Mouse (Mus musculus): ENCODE measurements around the gene Tln1. TPM values are rescaled to one million over a fixed set of nuclear protein-coding genes. Genes with fewer than 3 reads are reported as not detected.

Tln1 gene
- polyA plus RNA-seq, 1 experiment from 2014 or later: 75.5 TPM

Other genes starting within 250 kb of the Tln1 start
- gene Rusc2, start 180.7 kb downstream of the Tln1 start, polyA plus RNA-seq (2016; fragmentation: Nextera tagmentation; extraction: Ambion mirVana): 1.7 and 1.9 TPM in 2 replicates
- not detected in 2 replicates for gene Fam166b, start 133.6 kb downstream of the Tln1 start, polyA plus RNA-seq (2016; fragmentation: Nextera tagmentation; extraction: Ambion mirVana)
- gene Tesk1, start 120.8 kb downstream of the Tln1 start, polyA plus RNA-seq (2016; fragmentation: Nextera tagmentation; extraction: Ambion mirVana): 2.8 and 3.2 TPM in 2 replicates
- 1.1 TPM in 2 replicates for gene Cd72, start 108.1 kb downstream of the Tln1 start, polyA plus RNA-seq (2016; fragmentation: Nextera tagmentation; extraction: Ambion mirVana)
- gene Sit1, start 79.0 kb downstream of the Tln1 start, polyA plus RNA-seq (2016; fragmentation: Nextera tagmentation; extraction: Ambion mirVana): not detected in 2 replicates
- 38.3 and 40.0 TPM in 2 replicates for gene Ccdc107, start 69.8 kb downstream of the Tln1 start, polyA plus RNA-seq (2016; fragmentation: Nextera tagmentation; extraction: Ambion mirVana)
- 32.6 and 35.8 TPM in 2 replicates for gene Arhgef39, start 63.0 kb downstream of the Tln1 start, polyA plus RNA-seq (2016; fragmentation: Nextera tagmentation; extraction: Ambion mirVana)
- 1.2 and 1.3 TPM in 2 replicates for gene Car9, start 55.7 kb downstream of the Tln1 start, polyA plus RNA-seq (2016; fragmentation: Nextera tagmentation; extraction: Ambion mirVana)
- gene Tpm2, start 38.9 kb downstream of the Tln1 start, polyA plus RNA-seq (2016; fragmentation: Nextera tagmentation; extraction: Ambion mirVana): 27.9 and 29.9 TPM in 2 replicates
- gene Creb3, start 359 bp downstream of the Tln1 start, polyA plus RNA-seq (2016; fragmentation: Nextera tagmentation; extraction: Ambion mirVana): 17.9 and 19.7 TPM in 2 replicates
- gene Rgp1, start 16.0 kb upstream of the Tln1 start, polyA plus RNA-seq (2016; fragmentation: Nextera tagmentation; extraction: Ambion mirVana): 17.4 and 18.0 TPM in 2 replicates
- gene Gba2, start 16.2 kb upstream of the Tln1 start, polyA plus RNA-seq (2016; fragmentation: Nextera tagmentation; extraction: Ambion mirVana): 23.5 and 23.6 TPM in 2 replicates
- gene Msmp, start 21.8 kb upstream of the Tln1 start, polyA plus RNA-seq (2016; fragmentation: Nextera tagmentation; extraction: Ambion mirVana): 1.1 TPM in 1 of 2 replicates, not detected in the other
- gene Npr2, start 69.2 kb upstream of the Tln1 start, polyA plus RNA-seq (2016; fragmentation: Nextera tagmentation; extraction: Ambion mirVana): 1.5 and 2.1 TPM in 2 replicates
- 0.20 and 0.36 TPM in 2 replicates for gene Spag8, start 90.9 kb upstream of the Tln1 start, polyA plus RNA-seq (2016; fragmentation: Nextera tagmentation; extraction: Ambion mirVana)
- 59.8 and 66.1 TPM in 2 replicates for gene Hint2, start 93.8 kb upstream of the Tln1 start, polyA plus RNA-seq (2016; fragmentation: Nextera tagmentation; extraction: Ambion mirVana)
- gene Tmem8b, start 106.3 kb upstream of the Tln1 start, polyA plus RNA-seq (2016; fragmentation: Nextera tagmentation; extraction: Ambion mirVana): 0.44 and 0.53 TPM in 2 replicates
- gene Fam221b, start 106.5 kb upstream of the Tln1 start, polyA plus RNA-seq (2016; fragmentation: Nextera tagmentation; extraction: Ambion mirVana): 1.5 and 1.8 TPM in 2 replicates
- gene Olfr70, start 138.1 kb upstream of the Tln1 start, polyA plus RNA-seq (2016; fragmentation: Nextera tagmentation; extraction: Ambion mirVana): not detected in 2 replicates
- not detected in 2 replicates for gene Olfr71, start 147.6 kb upstream of the Tln1 start, polyA plus RNA-seq (2016; fragmentation: Nextera tagmentation; extraction: Ambion mirVana)
- gene Hrct1, start 164.5 kb upstream of the Tln1 start, polyA plus RNA-seq (2016; fragmentation: Nextera tagmentation; extraction: Ambion mirVana): 0.14 and 0.19 TPM in 2 replicates
- gene Spaar, start 167.3 kb upstream of the Tln1 start, polyA plus RNA-seq (2016; fragmentation: Nextera tagmentation; extraction: Ambion mirVana): 0.02 TPM in 2 replicates
- not detected in 2 replicates for gene Olfr159, start 208.3 kb upstream of the Tln1 start, polyA plus RNA-seq (2016; fragmentation: Nextera tagmentation; extraction: Ambion mirVana)

All from liver, embryonic 12.5 days (tissue).